ENCODE assay signal across 17 mouse cellular contexts in genomic region chr5:122912863-122913262, GRCm38 (mm10).
A peak's percentile ranks its signal among the peaks of the same experiment; 100 is the strongest.
DNase-seq lines count a peak whose midpoint lies in the region; ATAC-seq and TF ChIP-seq lines count a peak whose summit lies in the region.
"Had no signal": no experiment of that assay in that cellular context is flagged by ENCODE, and none has a peak within 500 bp of the region (broad histone marks: within the 10 kb centered on the region; RNA-seq: fewer than 3 reads in every experiment).

No protein-coding gene starts in this region.

- no peak overlapping the region for H3K4me2 ChIP-seq in liver, embryonic 14.5 days (ENCODE audit: low read depth)
- H3K4me2 ChIP-seq in hindbrain, embryonic 14.5 days (replicated peaks) = no peak overlapping the region
- H3K4me2 ChIP-seq: heart, embryonic 12.5 days; lung, embryonic 15.5 days; midbrain, embryonic 12.5 days had no signal

- no peak overlapping the region for H3K4me3 ChIP-seq in cerebellum, adult 2 months (replicated peaks; ENCODE audit: insufficient read depth, low read depth, low read length)
- H3K4me3 ChIP-seq in liver, embryonic 14.5 days (ENCODE audit: insufficient read depth in 1 of 2, low read depth in 2 of 2, low read length in 2 of 2) = no peak overlapping the region
- H3K4me3 ChIP-seq in G1E (ENCODE audit: low read depth, low read length) = no peak overlapping the region
- no peak overlapping the region for H3K4me3 ChIP-seq in hindbrain, embryonic 14.5 days (replicated peaks; ENCODE audit: low read length)
- H3K4me3 ChIP-seq: heart, embryonic 12.5 days; hindbrain, embryonic 10.5 days; lung, embryonic 15.5 days; midbrain, embryonic 12.5 days had no signal

- 94% methylated on average over 4 of the region's 4 CpGs for WGBS in cerebellum, adult 2 months
- WGBS in liver, embryonic 14.5 days (ENCODE audit: insufficient replicate concordance) = 66% methylated on average over 4 of the region's 4 CpGs
- 94% methylated on average over 4 of the region's 4 CpGs for WGBS in hindbrain, embryonic 14.5 days

- no peak overlapping the region for H3K27ac ChIP-seq in cerebellum, adult 2 months (ENCODE audit: insufficient read depth, low read length)
- H3K27ac ChIP-seq in liver, embryonic 14.5 days = no peak overlapping the region
- H3K27ac ChIP-seq in hindbrain, embryonic 14.5 days = no peak overlapping the region
- H3K27ac ChIP-seq: hindbrain, embryonic 10.5 days; lung, embryonic 15.5 days; midbrain, embryonic 12.5 days had no signal

- no peaks in the 10 kb centered on the region for H3K4me1 ChIP-seq in cerebellum, adult 2 months (ENCODE audit: control insufficient read depth, insufficient read depth, low read length)
- H3K4me1 ChIP-seq in liver, embryonic 14.5 days (replicated peaks; ENCODE audit: control insufficient read depth in 2 of 2, insufficient read depth in 2 of 2, low read length in 1 of 2) = peaks cover 0 to 3% of the 10 kb centered on the region in 2 experiments; a peak in 1 of 4 replicates
- H3K4me1 ChIP-seq in G1E (ENCODE audit: insufficient read depth, low read depth, low read length) = no peaks in the 10 kb centered on the region
- no peaks in the 10 kb centered on the region for H3K4me1 ChIP-seq in hindbrain, embryonic 14.5 days (replicated peaks; ENCODE audit: control insufficient read depth, insufficient read depth, low read length)
- H3K4me1 ChIP-seq: heart, embryonic 12.5 days; lung, embryonic 15.5 days; midbrain, embryonic 12.5 days had no signal

- DNase-seq in cerebellum, adult 2 months = no peak
- DNase-seq in cerebellum, postnatal 4 days (ENCODE audit: low spot score in 2 of 2) = no peak
- no peak for DNase-seq in liver, embryonic 14.5 days (ENCODE audit: low read depth in 3 of 3, low spot score in 3 of 3)
- DNase-seq in liver (no peak), G1E (ENCODE audit: low spot score) (no peak)
- peak; percentile 37 for DNase-seq in induced T-regulatory cell, adult 2 months (ENCODE audit: low read depth)
- DNase-seq in cerebellum, postnatal 10 days = no peak
- no peak for DNase-seq in hindbrain, embryonic 14.5 days (ENCODE audit: low spot score)
- DNase-seq: adrenal gland, postnatal 25 days; cerebellum, adult 11 months; embryo, embryonic 11 days; layer of hippocampus, adult 9-11 months; right cerebral cortex, postnatal 4 days had no signal

- no peaks in the 10 kb centered on the region for H3K9me3 ChIP-seq in liver, embryonic 14.5 days (ENCODE audit: control insufficient read depth, low read length)
- H3K9me3 ChIP-seq in G1E (replicated peaks) = no peaks in the 10 kb centered on the region
- H3K9me3 ChIP-seq in hindbrain, embryonic 14.5 days (ENCODE audit: control insufficient read depth, low read length) = no peaks in the 10 kb centered on the region
- H3K9me3 ChIP-seq: heart, embryonic 12.5 days; hindbrain, embryonic 10.5 days; lung, embryonic 15.5 days; midbrain, embryonic 12.5 days had no signal

- ATAC-seq in liver, embryonic 14.5 days (ENCODE audit: insufficient read depth) = no peak
- ATAC-seq in G1E (ENCODE audit: extremely low read depth, insufficient number of reproducible peaks, low FRiP score, poor library complexity, severe bottlenecking) = no peak
- ATAC-seq in hindbrain, embryonic 14.5 days (ENCODE audit: low FRiP score) = no peak

- H3K9ac ChIP-seq in liver, embryonic 14.5 days (replicated peaks) = no peak overlapping the region
- H3K9ac ChIP-seq in hindbrain, embryonic 14.5 days = no peak overlapping the region
- H3K9ac ChIP-seq: heart, embryonic 12.5 days; lung, embryonic 15.5 days; midbrain, embryonic 12.5 days had no signal

- H3K36me3 ChIP-seq in liver, embryonic 14.5 days (replicated peaks; ENCODE audit: control insufficient read depth, insufficient read depth, low read depth) = no peaks in the 10 kb centered on the region
- H3K36me3 ChIP-seq in G1E (replicated peaks) = peaks cover 35% of the 10 kb centered on the region
- no peaks in the 10 kb centered on the region for H3K36me3 ChIP-seq in hindbrain, embryonic 14.5 days (replicated peaks; ENCODE audit: control insufficient read depth, insufficient read depth)
- H3K36me3 ChIP-seq: lung, embryonic 15.5 days had no signal

- TF ChIP-seq CTCF in cerebellum, adult 2 months (IDR thresholded peaks at IDR 0.05; ENCODE audit: borderline replicate concordance, insufficient read depth, low read depth, low read length) = peak; percentile 17; the same call in 1 of the 2 replicates
- peak; percentile 57 for TF ChIP-seq CTCF in liver, embryonic 14.5 days (IDR thresholded peaks at IDR 0.05; ENCODE audit: low read depth)
- 0 out of 2 replicates have a peak, but pooled peaks have one; percentile 13 for TF ChIP-seq CTCF in G1E (IDR thresholded peaks at IDR 0.05; ENCODE audit: low read depth, low read length)

- TF ChIP-seq POLR2A in cerebellum, adult 2 months (IDR thresholded peaks at IDR 0.05; ENCODE audit: borderline replicate concordance, insufficient read depth, low read length) = no peak

- no peaks in the 10 kb centered on the region for H3K27me3 ChIP-seq in cerebellum, adult 2 months (ENCODE audit: control insufficient read depth, insufficient read depth, low read length)
- H3K27me3 ChIP-seq in liver, embryonic 14.5 days (ENCODE audit: control insufficient read depth, insufficient read depth, low read length) = no peaks in the 10 kb centered on the region
- no peaks in the 10 kb centered on the region for H3K27me3 ChIP-seq in G1E (ENCODE audit: insufficient read depth, low read length)
- no peaks in the 10 kb centered on the region for H3K27me3 ChIP-seq in hindbrain, embryonic 14.5 days (ENCODE audit: control insufficient read depth, insufficient read depth, low read length)
- H3K27me3 ChIP-seq: heart, embryonic 12.5 days; lung, embryonic 15.5 days; midbrain, embryonic 12.5 days had no signal

- TF ChIP-seq EP300 in liver, embryonic 14.5 days (IDR thresholded peaks at IDR 0.05; ENCODE audit: low read depth) = no peak
